Mouse (Mus musculus) bone marrow macrophage, adult 2 months (primary cell): Measurements from ENCODE around the gene Nanos3. TPM values are rescaled to one million over a fixed set of nuclear protein-coding genes. Genes with fewer than 3 reads are reported as not detected.

ENCODE experiments used
- H3K27ac ChIP-seq: 2 replicates; pipeline ENCODE4 v1.5.1; 2012; ENCODE audit warnings: low read depth, low read length; ENCODE audit not compliant: insufficient read depth
- H3K4me1 ChIP-seq: 2 replicates; pipeline ENCODE4 v1.6.1; 2012; ENCODE audit warnings: low read length; ENCODE audit not compliant: control insufficient read depth, insufficient read depth
- H3K4me3 ChIP-seq: 2 replicates; pipeline ENCODE4 v1.5.1; 2012; ENCODE audit warnings: mild to moderate bottlenecking, low read length, moderate library complexity; ENCODE audit not compliant: insufficient read depth
- CTCF ChIP-seq: IDR thresholded peaks from 2 replicates; pipeline ENCODE4 v1.5.1; 2012; ENCODE audit warnings: low read depth, mild to moderate bottlenecking, low read length, moderate library complexity
- POLR2A ChIP-seq: IDR thresholded peaks from 2 replicates; pipeline ENCODE4 v1.6.1; 2012; ENCODE audit warnings: mild to moderate bottlenecking, low read depth, low read length, borderline replicate concordance
- polyA plus RNA-seq: library from polyadenylated mRNA; stranded (reverse); fragments of >200 nt; gene quantifications from 2 replicates; pipeline ENCODE4 v1.2.4, GENCODE M21; 2012; ENCODE audit not compliant: missing spikeins, insufficient read depth, insufficient read length

Gene Nanos3
- not detected in 2 replicates for polyA plus RNA-seq

DNA sequence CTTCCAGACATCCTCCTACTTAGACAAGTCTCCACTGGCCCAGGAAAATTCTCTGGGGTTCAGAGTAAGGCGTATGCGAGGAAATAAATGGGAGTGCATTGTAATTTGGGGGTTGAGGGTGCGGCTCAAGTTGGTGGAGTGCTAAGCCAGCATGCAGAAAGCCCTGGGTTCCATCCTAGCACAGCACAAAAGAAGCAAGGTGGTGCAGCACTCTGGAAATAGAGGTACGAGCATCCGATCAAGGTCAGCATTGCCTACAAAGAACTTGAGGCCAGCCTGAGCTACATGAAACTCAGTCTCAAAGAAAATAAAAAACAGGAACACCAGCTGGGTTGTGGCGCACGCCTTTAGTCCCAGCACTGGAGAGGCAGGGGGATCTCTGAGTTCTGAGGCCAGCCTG, at the start of gene Nanos3:
Gene Nanos3 (minus strand): TSS at position 101 of the 400 bp plus-strand sequence.
- no peak within 1 kb of the TSS for H3K27ac ChIP-seq
- H3K4me3 ChIP-seq: peak within 1 kb of the TSS; percentile 47
- H3K4me1 ChIP-seq: peaks cover 3% of the 10 kb centered on the region; the same call in 1 of the 2 replicates
- TF ChIP-seq CTCF (no peak), POLR2A (no peak)

- no peak overlapping the region for H3K4me3 ChIP-seq
- H3K4me1 ChIP-seq: peaks cover 7% of the 10 kb centered on the region
- TF ChIP-seq CTCF: no peak
- no peak overlapping the region for H3K27ac ChIP-seq
Observed at GRCm38 (mm10) chr8:84233055-84233454, 48.0 kb upstream of the Nanos3 start.

- Histone ChIP-seq H3K27ac (no peak overlapping the region), H3K4me3 (no peak overlapping the region), H3K4me1 (peaks cover 4% of the 10 kb centered on the region)
- TF ChIP-seq POLR2A: no peak
- no peak for TF ChIP-seq CTCF
Observed at GRCm38 (mm10) chr8:84230735-84231134, 45.7 kb upstream of the Nanos3 start.

- peaks cover 37% of the 10 kb centered on the region for H3K4me1 ChIP-seq
- TF ChIP-seq POLR2A: no peak
- TF ChIP-seq CTCF: no peak
- peak overlapping the region; percentile 63; the same call in 1 of the 2 replicates for H3K27ac ChIP-seq
- no peak overlapping the region for H3K4me3 ChIP-seq
Observed at GRCm38 (mm10) chr8:84223322-84224029, 38.5 kb upstream of the Nanos3 start.

DNA sequence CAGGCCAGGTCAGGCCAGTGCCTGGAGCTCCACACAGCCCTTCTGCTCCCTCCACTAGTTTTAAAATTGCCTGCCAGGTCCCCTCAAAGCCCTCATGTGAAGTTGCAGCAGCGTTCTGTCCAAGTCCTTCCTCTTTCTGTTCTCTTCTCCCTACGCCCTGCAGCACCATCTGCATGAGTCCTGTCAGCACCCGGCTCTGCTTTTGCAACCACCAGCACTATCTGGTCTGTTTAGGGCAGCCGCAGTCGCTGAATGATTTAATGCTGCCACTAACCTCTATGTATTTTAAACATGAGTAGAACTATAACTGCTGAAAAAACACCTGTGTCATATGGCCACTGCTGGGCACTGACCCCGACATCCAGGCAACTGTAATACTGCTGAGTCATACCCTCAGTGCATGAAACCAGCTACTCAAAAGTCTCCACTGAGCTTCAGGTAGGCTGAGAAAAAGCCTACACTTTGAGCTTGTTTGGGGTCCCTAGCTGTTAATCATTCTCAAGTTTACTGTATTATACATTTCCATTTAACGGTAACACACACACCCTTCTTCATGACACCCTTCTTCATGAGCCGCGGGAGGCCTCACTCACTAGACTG, 37.6 kb upstream of the Nanos3 start:
- TF ChIP-seq CTCF (no peak), POLR2A (no peak)
- H3K4me1 ChIP-seq: peaks cover 37% of the 10 kb centered on the region
- peak overlapping the region; percentile 90 for H3K27ac ChIP-seq
- H3K4me3 ChIP-seq: no peak overlapping the region

DNA sequence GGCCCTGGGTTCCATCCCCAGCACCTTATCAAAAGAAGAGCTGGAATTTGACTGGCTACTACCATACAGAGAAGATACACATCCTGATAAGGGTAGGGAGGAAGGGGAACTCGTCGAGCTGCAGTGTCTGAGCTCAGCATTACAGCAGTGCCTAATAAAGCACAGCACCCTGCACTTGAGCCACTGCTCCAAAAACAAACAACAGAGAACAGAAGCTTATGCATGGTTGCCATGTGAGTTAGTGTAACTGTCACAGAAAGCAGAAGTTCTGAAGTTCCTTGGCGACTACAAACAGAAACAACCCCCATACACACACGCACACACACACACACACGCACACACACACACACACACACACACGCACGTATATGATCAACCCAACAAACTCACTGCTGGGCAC, 35.1 kb upstream of the Nanos3 start:
- peak overlapping the region; percentile 75 for H3K27ac ChIP-seq
- no peak for TF ChIP-seq POLR2A
- no peak for TF ChIP-seq CTCF
- H3K4me1 ChIP-seq: peaks cover 37% of the 10 kb centered on the region
- no peak overlapping the region for H3K4me3 ChIP-seq

GRCm38 (mm10) chr8:84218143-84218542, 33.1 kb upstream of the Nanos3 start:
- Histone ChIP-seq H3K27ac (no peak overlapping the region), H3K4me1 (peaks cover 32% of the 10 kb centered on the region), H3K4me3 (no peak overlapping the region)
- TF ChIP-seq POLR2A (no peak), CTCF (no peak)

GRCm38 (mm10) chr8:84217206-84217605, 32.2 kb upstream of the Nanos3 start:
- Histone ChIP-seq H3K4me1 (peaks cover 25% of the 10 kb centered on the region), H3K27ac (no peak overlapping the region), H3K4me3 (no peak overlapping the region)
- no peak for TF ChIP-seq CTCF
- no peak for TF ChIP-seq POLR2A

GRCm38 (mm10) chr8:84213277-84213676, 28.3 kb upstream of the Nanos3 start:
- no peak overlapping the region for H3K27ac ChIP-seq
- no peak overlapping the region for H3K4me3 ChIP-seq
- H3K4me1 ChIP-seq: peaks cover 5% of the 10 kb centered on the region
- TF ChIP-seq POLR2A (no peak), CTCF (no peak)

GRCm38 (mm10) chr8:84211881-84212563, 27.0 kb upstream of the Nanos3 start:
- H3K4me1 ChIP-seq: peaks cover 16% of the 10 kb centered on the region

More at GRCm38 (mm10) chr8:84211881-84212563, 27.0 kb upstream of the Nanos3 start:
- Histone ChIP-seq H3K4me3 (no peak overlapping the region), H3K27ac (no peak overlapping the region)
- no peak for TF ChIP-seq POLR2A
- TF ChIP-seq CTCF: no peak
